Mouse (Mus musculus) granulocyte monocyte progenitor cell, adult 5-6 weeks (primary cell): ENCODE results near the gene Ugcg. TPM values are rescaled to one million over a fixed set of nuclear protein-coding genes. Genes with fewer than 3 reads are reported as not detected.
A peak's percentile ranks its signal among the peaks of the same experiment; 100 is the strongest.

Experiments
- ATAC-seq: replicated peaks from 2 replicates; pipeline ENCODE4 v1.8.0; 2016; ENCODE audit warnings: mild to moderate bottlenecking, moderate TSS enrichment, inconsistent platforms; ENCODE audit not compliant: poor library complexity, severe bottlenecking
- total RNA-seq, 2 experiments: library from RNA; stranded (forward) in 1 of 2; stranded (reverse) in 1 of 2; fragments of 200-712, 200-1000 nt in 1 of 2; fragments of >200 nt in 1 of 2; fragmentation: Nextera tagmentation in 1 of 2; gene quantifications; 2 replicates each; pipeline ENCODE4 v1.2.3; 2014 to 2017

Ugcg gene
- total RNA-seq (2014; fragmentation: Nextera tagmentation) (34.4 and 35.8 TPM in 2 replicates), total RNA-seq (2017) (24.6 and 38.7 TPM in 2 replicates)

DNA sequence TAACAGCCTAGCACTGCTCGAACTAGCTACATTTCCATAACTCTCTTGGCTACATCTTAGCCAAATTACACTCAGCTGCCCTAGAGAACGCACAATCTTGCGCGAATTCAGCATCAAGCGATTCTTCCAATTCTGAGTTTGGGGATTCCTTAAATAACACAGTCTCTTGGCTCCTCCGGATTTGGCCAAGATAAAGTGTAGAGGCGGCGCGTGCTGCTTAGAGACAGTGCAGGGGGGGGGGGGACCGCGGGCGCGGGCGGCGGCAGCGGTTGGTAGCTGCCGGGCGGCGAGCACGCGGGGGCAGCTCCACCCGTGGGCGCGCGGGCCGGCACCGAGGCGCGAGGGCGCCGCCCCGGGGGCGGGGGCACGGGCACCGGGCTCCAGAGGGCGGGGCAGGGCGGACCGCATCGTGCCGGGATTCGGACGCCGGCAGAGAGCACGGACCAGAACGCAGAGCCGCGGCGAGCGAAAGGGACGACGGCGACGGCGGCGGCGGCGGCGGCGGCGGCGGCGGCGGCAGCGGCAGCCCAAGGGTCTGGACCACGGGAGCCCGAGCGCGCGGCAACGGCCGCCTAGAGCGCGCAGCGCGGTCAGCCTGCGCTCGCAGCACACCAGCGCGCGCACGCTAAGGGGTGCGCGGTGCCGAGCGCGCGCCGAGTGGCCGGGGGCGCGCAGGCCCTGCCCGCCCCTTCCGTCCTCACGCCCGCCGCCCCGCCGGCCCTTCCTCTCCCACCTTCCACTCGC is at the start of gene Ugcg:
TSS of gene Ugcg (plus strand) at position 456 of the 744 bp plus-strand sequence.
- peak; percentile 81 for ATAC-seq

DNA sequence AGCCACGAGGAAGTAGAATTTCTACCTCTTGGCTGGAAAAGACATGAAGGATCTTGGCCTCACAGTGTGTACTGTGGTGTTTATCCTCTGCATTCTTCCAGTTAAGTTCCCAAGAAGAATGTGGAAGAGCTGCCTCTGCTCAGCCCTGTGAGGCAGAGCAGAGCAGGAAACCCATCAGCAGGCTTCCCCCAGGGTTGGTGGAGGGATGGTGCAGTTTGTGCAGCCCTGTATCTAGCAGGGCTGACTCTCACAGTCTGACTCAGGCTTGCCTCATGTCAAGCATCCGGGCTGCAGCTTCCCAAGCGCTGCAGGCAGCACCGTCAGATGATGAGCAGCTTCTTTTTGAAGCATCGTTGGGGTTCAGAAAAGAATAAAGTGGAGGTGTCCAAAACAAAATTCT is 40.0 kb upstream of the Ugcg start:
- ATAC-seq, result no peak

DNA sequence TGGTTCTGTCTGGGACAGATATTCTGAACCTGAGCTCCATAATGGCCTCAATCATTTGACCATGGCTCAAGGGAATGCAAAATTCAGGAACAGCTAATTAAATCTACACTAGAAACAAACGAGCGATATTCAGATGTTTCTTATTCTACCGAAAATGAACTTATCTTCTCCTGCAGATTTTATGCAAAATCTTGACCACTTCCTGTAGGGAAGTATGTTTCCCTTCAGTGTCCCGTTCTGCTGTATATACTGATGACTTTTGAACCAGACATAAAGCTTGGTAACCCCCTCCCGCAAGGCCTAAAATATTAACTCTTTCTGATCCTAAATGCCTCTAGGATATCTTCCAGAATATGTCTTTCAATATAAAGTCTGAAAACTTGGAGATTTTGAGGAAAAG is 38.1 kb upstream of the Ugcg start:
- peak; percentile 37; the same call in 1 of the 2 replicates for ATAC-seq

DNA sequence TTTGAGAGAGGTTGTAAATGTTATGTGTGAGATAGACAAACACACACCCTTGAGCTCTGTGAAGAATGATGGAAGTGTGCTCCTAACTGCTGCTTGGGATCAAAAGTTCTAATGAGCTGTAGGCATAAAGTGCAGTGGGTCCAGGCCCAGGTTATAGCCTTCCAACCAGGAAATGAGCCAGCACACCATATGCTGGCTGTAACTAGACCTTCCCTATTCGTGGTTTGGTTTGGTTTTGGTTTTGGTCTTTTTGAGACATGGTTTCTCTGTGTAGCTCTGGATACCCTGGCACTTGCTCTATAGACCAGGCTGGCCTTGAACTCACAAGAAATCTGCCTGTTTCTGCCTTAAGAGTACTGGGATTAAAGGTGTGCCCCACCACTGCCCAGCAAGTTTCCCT is 37.1 kb upstream of the Ugcg start:
- peak; percentile 83 for ATAC-seq

DNA sequence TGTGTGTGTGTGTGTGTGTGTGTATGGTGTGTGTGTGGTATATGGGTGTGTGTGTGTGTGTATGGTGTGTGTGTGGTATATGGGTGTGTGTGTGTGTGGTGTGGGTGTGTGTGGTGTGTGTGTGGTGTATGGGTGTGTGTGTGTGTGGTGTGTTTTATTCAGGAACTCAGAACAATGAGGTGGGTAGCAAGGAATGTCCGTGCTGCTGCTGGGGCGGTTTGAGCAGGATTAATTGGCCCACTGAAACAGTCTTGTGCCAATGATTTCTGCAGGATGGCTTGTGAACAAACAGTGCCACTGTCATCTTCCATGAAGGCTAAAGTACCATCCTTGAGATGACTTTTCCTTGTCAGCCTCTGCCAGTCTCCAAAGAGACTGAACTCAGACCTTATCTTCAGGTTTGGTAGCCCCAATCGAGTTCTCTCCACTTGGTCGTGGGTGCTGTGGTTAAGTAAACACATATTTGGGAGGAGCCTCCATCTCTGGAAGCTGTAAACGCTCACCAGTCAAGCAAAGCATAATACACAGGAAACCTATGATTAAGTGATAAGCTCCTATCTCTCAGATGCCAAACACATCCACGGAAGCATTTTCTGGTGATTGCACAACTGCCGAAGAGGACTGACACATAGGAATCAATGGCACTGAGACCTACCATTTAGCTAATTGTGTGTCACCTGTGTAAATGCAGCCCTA is 32.0 kb upstream of the Ugcg start:
- no peak; the same call in 1 of the 2 replicates for ATAC-seq

- no peak for ATAC-seq
These were observed 31.4 kb upstream of the Ugcg start for GRCm38 (mm10) chr4:59157654-59158053.

DNA sequence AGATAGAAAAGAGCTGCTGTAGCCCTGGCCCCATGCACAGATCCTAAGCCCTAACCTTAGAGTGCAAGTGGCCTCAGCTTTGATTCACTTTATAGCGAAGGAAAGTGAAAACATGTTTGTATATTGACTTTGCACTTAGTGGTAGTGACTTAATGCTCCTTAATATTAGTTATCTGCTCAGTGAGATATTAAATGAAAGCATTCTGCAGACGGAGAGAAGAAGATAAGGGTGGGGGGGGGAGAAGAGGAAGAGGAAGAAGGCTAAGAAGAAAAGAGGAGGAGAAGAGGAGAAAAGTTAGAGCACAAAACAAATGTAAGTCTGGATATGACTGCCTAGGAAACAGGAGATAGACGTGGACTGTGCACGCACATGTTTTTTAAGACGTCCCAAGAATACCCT is 28.8 kb upstream of the Ugcg start:
- ATAC-seq, result no peak

DNA sequence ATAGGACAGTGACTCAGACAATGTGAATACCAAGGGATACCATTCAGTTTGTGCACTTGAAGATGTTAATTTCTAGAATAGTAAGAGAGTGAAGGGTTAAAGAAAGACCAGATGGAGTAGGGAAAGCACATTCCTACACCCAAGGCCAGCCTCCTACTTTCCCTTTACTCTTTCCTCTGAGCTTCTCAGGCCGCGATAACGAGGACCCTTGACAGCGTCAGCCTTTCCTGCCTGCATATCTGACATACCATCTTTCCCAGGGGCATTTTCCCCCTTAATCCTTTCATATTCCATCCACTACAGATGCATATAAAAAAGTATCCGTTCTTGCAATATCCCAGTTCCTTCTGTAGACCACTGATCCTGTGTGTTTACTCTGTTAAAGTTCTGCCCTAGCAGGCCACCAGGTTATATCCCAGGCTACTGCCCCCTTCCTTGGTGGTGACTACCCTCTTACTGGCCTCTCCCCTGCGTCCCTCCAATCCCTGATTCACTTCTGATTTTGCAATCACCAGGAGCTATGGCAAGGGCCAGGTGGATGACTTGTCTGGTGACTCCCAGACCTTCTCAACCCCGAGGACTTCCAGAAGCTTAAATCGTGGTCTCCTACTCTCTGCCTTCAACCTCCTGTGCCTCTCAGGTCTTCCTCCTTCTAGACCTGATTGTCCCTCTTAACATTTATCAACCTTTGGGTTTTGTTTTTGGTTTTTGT is 27.9 kb upstream of the Ugcg start:
- ATAC-seq, result no peak

DNA sequence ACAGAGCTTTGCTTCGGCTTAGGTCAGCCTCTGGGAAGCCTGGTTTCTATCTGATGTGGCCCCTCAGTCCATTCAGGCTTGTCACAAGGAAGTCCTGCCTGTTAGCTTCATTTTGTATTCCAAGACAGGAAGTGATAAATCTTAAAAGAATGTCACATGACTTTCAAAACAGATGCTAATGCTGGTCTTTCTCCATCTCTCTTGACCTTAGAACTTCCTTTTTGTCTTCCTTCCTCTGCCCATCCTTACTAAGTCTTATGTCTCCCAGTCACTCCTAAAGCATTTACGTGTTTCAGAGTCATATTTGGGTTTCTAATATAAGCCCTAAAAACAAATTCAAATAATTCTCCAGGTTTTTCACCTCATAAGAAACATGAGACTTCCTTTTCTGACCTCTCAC is 25.0 kb upstream of the Ugcg start:
- peak; percentile 40 for ATAC-seq

DNA sequence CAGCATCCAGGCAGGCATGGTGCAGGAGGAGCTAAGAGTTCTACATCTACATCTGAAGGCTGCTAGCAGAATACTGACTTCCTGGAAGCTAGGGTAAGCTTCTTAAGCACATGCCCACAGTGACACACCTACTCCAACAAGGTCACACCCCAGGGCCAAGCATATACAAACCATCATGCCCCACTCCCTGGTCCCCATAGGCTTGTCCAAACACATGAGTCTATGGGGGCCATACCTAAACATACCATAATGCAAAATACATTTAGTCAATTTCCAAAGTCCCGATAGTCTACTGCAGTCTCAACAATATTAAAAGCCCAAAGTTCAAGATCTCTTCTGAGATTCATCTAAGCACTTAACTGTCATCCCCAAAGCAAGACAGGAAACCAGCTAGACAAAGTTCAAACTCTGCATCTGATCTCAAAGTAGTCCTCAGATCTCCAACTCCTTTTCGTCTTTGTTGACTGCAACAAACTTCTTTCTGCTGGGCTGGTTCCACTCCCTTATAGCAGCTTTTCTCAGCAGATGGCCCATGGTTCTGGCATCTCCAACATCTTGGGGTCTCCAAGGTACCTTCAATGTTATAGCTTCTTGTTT is 21.7 kb upstream of the Ugcg start:
- no peak for ATAC-seq

DNA sequence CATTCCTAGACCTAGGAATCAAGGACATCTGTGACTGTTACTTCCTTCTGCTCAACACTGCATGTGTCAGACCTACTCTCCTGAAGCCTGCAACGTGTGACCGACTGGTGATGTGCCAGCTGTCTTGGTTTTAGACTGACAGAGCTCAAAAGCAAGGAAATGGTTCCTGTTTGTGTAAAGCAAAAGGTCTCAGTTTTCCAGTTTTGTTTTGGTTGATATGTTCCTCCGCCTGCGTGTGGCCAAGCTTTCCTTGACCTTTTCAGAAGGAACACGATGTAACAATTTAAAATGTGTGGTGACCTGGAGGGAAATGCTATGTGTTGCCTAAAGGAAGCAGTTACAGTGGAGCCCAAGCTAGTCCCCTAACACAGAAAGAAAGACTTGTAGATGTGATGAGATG is 19.1 kb upstream of the Ugcg start:
- ATAC-seq, result no peak

GRCm38 (mm10) chr4:59172616-59173015 is 16.4 kb upstream of the Ugcg start:
- no peak for ATAC-seq

DNA sequence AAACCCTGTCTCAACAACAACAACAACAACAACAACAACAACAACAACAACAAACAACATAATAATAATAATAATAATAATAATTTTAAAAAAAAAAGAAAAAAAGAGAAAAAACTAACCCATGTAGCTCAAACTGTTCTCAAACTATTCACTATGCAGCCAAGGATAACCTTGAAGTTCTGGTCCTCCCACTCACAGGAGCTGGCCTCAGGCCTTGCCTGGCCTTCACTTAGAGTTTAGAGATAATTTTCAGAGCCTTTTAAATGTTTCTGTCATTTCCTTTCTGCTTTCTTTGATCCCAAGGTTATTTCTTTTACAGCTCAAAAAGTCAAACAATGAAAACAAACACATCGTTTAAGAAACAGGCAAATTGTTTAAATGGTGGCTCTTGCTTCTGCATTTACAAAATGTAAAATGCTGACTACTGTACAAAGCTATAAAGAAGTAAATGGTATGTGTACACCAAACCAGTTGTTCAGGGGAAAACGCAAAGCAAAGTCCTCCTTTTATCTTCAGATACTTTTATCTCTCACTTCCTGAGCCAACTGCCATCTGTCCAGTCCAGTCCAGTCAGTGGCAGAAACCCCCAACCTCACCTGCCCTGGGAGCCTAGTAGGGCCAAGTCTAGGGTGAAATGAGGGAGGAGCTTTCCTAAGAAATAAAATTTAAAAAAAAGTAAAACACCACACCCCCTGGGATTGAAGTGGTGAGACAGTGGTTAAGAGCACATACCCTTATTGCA is 15.7 kb upstream of the Ugcg start:
- no peak for ATAC-seq

DNA sequence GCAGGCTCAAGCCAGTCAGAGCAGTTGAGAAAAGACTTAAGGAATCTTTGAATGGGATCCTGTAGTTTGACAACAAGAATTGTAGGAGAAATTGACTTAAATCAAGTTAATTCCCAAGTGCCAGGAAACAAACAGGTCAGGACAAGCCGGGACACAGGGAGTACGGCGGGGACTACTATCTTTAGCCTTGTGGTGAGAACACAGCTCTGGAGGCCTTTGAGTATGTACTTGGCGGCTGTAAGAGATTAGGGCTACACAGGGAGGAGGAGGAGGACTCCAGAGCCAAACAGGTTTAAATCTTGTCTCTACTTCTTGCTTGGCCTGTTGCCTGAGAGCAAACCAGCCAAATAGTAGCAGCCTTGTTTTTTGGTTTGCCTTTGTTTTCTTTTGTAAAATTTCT is 14.1 kb upstream of the Ugcg start:
- ATAC-seq, result no peak

DNA sequence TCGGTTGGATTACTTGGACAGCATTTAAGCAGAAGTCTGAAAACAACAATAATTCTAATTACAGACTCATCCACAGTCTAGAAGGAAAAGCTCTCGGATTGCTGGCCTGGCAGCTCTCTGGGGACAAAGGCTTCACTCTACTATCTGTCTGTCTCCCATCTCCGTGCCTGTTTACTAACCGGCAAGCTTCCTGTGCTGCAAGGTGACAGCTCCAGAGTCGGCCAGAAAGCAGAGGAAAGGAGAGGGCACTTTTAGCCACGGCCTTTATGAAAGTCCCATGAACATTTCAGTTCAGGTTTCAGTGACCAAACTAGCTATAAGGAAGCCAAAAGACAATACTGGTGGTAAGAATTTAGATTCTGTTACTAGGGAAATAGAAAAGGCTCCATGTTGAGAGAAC is 13.1 kb upstream of the Ugcg start:
- ATAC-seq, result no peak

- peak; percentile 86 for ATAC-seq
These were observed 11.5 kb upstream of the Ugcg start for GRCm38 (mm10) chr4:59177566-59177965.

DNA sequence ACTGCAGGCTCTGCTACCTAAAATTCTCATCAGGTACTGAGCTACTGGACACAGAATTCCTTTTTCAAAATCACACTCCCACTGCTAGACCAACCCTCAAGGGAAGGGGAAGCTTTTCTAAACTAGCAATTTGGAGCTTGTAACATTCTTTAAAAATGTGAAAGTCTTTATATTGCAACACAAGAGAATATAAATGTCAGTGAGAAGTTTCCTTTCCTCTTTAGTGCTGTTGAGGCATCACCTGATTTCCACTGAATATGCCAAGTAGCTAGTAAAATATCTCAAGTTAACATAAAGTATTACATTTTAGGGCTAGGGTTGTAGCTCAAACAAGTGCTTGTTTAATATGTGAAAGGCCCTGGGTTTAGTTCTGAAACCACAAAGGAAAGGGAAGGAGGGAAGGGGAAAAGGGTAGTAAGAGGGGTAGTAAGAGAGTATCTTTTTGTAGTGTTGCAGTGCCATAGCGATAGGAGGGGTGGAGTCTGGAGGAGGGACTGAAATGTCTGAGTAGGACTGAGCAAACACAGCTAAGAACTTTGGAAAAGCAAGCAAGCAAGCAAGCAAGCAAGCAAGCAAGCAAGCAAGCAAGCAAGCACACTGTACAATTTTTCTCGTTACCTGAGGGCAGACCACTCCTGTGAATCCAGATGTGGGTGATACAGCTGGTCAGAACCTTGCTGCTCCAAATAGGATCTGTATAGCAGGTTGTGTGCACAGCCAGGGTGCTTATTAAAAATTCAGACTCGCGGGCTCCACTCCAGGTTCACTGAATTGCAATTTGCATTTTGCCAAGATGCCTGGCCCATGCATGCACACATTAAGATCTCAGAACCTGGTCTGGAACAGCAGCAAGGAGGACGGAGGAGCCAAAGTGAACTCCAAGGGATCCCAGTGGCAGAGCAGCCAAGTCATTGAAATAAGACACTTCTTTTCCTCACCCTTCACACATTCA is 7.5 kb upstream of the Ugcg start:
- peak; percentile 72 for ATAC-seq

DNA sequence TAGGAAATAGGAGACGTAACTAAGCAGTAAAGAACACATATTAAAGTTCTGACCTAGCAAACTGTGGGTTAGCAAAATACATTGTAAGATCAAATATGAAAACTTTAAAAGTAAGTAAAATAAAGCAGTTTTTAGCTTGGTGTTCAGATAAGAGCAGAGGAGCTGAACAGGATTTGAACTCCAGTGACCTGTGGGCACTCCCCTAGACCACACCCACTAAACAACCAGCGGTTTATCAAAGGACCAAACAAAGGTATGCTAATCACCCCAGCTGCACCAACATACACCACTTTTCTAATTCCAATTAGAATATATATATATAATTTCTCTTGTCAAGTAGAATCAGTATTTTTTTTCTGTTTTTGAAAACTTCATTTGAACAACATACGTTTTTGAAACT is 3.4 kb upstream of the Ugcg start:
- ATAC-seq, result no peak

DNA sequence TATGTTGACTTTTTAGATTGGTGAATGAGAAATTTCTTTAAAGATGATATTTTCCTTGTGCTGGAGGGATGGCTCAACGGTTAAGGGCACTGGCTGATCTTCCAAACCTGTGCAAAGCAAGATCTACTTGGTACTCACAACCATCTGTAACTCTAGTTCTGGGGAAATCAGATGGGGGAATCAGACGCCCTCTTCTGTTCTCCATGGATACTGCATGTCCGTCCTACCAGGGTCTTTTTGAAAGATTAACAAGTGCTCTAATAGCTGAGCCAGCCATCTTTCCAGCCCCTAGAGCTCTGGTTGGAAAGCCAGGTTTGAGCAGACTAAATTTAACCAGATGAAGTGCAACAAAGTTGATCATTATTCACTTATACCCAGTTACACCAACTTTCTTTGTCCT is 1.8 kb upstream of the Ugcg start:
- peak; percentile 54 for ATAC-seq
